Mouse (Mus musculus): ENCODE measurements at regions not wholly inside any gene's neighbourhood (a gene's known extent, or its start where the extent isn't known, plus 50 kb on each side); places are given as distances from the start of the nearest gene placed in this dataset.

GRCm38 (mm10) chr7:84800966-84801365 lies 52.4 kb upstream of the Olfr291 start:
- no peak for DNase-seq (ENCODE audit: low spot score)

GRCm38 (mm10) chr7:84794655-84795054 lies 58.7 kb upstream of the Olfr291 start:
- DNase-seq (ENCODE audit: low spot score), result no peak

- peak; percentile 87 for DNase-seq (ENCODE audit: low spot score)
Measured at GRCm38 (mm10) chr7:84779276-84779825, 74.0 kb upstream of the Olfr291 start.

GRCm38 (mm10) chr7:84777696-84778095 lies 75.7 kb upstream of the Olfr291 start:
- no peak for DNase-seq (ENCODE audit: low spot score)

GRCm38 (mm10) chr7:84756261-84756660 lies 66.5 kb upstream of the Zfand6 start:
- no peak for DNase-seq (ENCODE audit: low spot score)

GRCm38 (mm10) chr7:84753361-84753760 lies 63.6 kb upstream of the Zfand6 start:
- no peak for DNase-seq (ENCODE audit: low spot score)

- DNase-seq (ENCODE audit: low spot score), result peak; percentile 76
Measured at GRCm38 (mm10) chr7:84749434-84750301, 59.9 kb upstream of the Zfand6 start.

GRCm38 (mm10) chr7:84747847-84748246 lies 58.1 kb upstream of the Zfand6 start:
- DNase-seq (ENCODE audit: low spot score), result no peak

GRCm38 (mm10) chr7:84744321-84745070 lies 54.7 kb upstream of the Zfand6 start:
- no peak for DNase-seq (ENCODE audit: low spot score)

- no peak for DNase-seq (ENCODE audit: low spot score)
Measured at GRCm38 (mm10) chr7:84739965-84740390, 50.2 kb upstream of the Zfand6 start.
